Mouse (Mus musculus) embryonic facial prominence, embryonic 12.5 days (tissue): ENCODE measurements around the gene Zfp870. TPM values are rescaled to one million over a fixed set of nuclear protein-coding genes. Genes with fewer than 3 reads are reported as not detected.

Experiments used
- ATAC-seq: fragments of 200-750 bp; cut with Nextera tagmentation; 2 replicates; pipeline ENCODE4 v1.8.0; 2017; ENCODE audit not compliant: insufficient number of reproducible peaks, insufficient read depth, low FRiP score, low TSS enrichment
- H3K27ac ChIP-seq: fragments of 300-500 bp; sonication (generic); 2 replicates; pipeline ENCODE4 v1.5.1; 2016; ENCODE audit warnings: mild to moderate bottlenecking
- H3K27me3 ChIP-seq: fragments of 300-500 bp; sonication (generic); 2 replicates; pipeline ENCODE4 v1.6.1; 2016; ENCODE audit warnings: mild to moderate bottlenecking, moderate library complexity
- H3K36me3 ChIP-seq: fragments of 300-500 bp; sonication (generic); 2 replicates; pipeline ENCODE4 v1.6.1; 2016; ENCODE audit warnings: mild to moderate bottlenecking
- H3K4me1 ChIP-seq: fragments of 300-500 bp; sonication (generic); 2 replicates; pipeline ENCODE4 v1.6.1; 2016
- H3K4me2 ChIP-seq: fragments of 300-500 bp; sonication (generic); replicated peaks from 2 replicates; pipeline ENCODE4 v1.6.1; 2016; ENCODE audit warnings: mild to moderate bottlenecking, moderate library complexity
- H3K4me3 ChIP-seq: fragments of 300-500 bp; sonication (generic); 2 replicates; pipeline ENCODE4 v1.5.1; 2016; ENCODE audit warnings: mild to moderate bottlenecking
- H3K9ac ChIP-seq: fragments of 300-500 bp; sonication (generic); 2 replicates; pipeline ENCODE4 v1.6.1; 2016; ENCODE audit warnings: mild to moderate bottlenecking, moderate library complexity
- H3K9me3 ChIP-seq: fragments of 300-500 bp; sonication (generic); 2 replicates; pipeline ENCODE4 v1.6.1; 2016; ENCODE audit warnings: mild to moderate bottlenecking, moderate library complexity
- WGBS: fragments of 180-500 bp; shearing (Covaris S2); methylation state at CpG from one replicate; pipeline ENCODE4 v1.1.7; 2016; 5-methylcytosine and 5-hydroxymethylcytosine counted together
- polyA plus RNA-seq: library from polyadenylated mRNA; unstranded; fragments of >200 nt; fragmentation: Nextera tagmentation; extraction: Ambion mirVana; gene quantifications from 2 replicates; pipeline ENCODE4 v1.2.1, GENCODE M21; 2016

The Zfp870 gene
- polyA plus RNA-seq, 1 experiment from 2014 or later, result 8.9 TPM

DNA sequence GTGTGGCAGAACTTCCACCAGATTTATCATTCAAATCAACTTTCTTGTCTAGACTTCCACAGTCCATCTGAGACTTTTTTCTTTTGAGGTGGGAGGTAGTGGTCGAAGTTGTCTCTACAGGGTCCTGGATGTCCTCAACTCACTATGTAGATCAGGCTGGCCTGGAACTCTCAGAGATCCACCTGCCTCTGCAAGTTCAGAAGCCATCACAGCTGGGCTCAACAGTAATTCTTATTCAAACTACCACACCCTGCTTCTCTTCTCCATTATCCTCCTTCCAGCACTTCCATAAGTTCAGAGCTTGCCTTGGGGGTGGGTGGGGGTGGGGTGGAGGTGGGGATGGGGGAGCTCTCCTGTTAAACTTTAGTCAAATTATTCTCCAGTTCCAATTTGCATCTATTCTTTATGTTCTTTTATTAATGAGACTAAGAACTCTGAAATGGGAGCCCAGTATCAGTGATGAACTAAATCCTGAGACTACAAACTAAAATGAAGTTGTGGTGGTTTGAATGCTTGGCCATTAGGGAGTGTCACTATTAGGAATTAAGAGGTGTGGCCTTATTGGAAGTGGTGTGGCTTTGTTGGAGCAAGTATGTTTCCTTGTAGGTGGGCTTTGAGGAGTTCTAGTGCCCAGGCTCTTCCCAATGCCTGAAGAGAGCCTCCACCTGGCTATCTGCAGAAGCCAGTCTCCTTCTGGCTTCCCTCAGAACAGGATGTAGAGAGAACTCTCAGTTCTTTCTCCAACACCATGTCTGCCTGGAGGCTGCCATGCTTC is 10.5 kb upstream of the Zfp870 start:
- 60% methylated on average over 1 of the region's 1 CpGs for WGBS
- Histone ChIP-seq H3K36me3 (no peaks in the 10 kb centered on the region), H3K9me3 (no peaks in the 10 kb centered on the region), H3K4me1 (no peaks in the 10 kb centered on the region), H3K4me2 (no peak overlapping the region), H3K4me3 (no peak overlapping the region), H3K27ac (no peak overlapping the region), H3K9ac (no peak overlapping the region), H3K27me3 (0 out of 2 replicates have a peak, but pooled peaks cover 10% of the 10 kb centered on the region)
- ATAC-seq, result no peak

DNA sequence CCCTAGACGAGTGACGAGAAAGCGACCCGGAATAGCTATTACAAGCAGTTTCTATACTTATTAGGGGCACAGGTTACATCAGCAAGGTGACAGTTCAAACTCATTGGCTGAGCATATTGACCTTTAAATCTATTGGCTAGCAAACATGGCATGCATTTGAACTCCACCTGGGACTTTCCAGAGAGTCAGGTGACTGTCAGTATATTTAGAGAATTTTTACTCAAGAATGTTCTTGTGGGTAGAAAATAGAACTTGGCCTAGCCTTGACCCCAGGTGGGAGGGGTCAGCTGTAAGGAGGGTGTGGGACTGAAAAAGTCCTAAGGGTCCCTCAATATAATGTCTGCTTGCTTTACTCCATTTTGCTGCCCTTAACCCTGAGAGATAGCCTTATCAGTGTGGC is 4.0 kb upstream of the Zfp870 start:
- Histone ChIP-seq H3K27ac (no peak overlapping the region), H3K4me1 (peaks cover 3% of the 10 kb centered on the region), H3K9me3 (no peaks in the 10 kb centered on the region), H3K4me2 (no peak overlapping the region), H3K4me3 (no peak overlapping the region), H3K9ac (no peak overlapping the region), H3K36me3 (no peaks in the 10 kb centered on the region), H3K27me3 (no peaks in the 10 kb centered on the region)
- no peak for ATAC-seq
- 83% methylated on average over 4 of the region's 4 CpGs for WGBS

DNA sequence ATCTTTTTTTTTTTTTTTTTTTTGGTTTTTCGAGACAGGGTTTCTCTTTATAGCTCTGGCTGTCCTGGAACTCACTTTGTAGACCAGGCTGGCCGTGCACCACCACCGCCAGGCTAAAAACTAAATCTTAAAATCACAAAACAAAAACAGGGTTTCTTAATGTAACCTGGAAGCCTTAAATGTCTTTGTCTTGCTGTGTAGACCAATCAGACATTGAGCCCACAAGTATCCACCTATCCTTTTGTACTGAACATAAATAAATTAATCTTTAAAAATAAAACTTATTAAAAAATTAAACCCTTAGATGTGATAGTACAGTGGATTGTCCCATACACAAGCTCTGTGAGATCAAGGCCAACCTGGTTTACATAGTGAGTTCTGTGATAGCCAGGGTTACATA is 2.5 kb upstream of the Zfp870 start:
- Histone ChIP-seq H3K4me3 (no peak overlapping the region), H3K4me1 (peaks cover 14% of the 10 kb centered on the region), H3K9ac (no peak overlapping the region), H3K27ac (no peak overlapping the region), H3K27me3 (no peaks in the 10 kb centered on the region), H3K36me3 (no peaks in the 10 kb centered on the region), H3K4me2 (no peak overlapping the region), H3K9me3 (no peaks in the 10 kb centered on the region)
- ATAC-seq, result no peak
- WGBS, result 82% methylated on average over 3 of the region's 3 CpGs

DNA sequence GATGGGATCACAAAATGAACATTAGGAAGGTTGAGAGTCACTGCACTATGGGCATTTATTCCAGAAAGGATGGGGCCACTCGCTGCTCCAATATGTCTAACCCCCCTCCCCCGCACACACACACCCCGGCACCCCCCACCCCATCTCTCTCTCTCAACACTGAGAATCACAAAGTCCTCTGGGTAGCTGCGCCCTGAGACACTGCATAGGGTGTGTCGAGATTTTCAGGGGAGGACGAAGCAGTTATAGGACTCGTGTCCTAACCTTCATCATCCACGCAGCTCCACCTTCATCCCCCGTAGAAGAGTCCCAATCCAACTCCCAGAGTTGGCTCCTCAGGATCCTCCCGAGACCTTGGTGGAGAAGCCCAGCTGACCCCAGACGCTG is 597 bp downstream of the Zfp870 start:
- Histone ChIP-seq H3K9me3 (no peaks in the 10 kb centered on the region), H3K4me1 (peaks cover 14% of the 10 kb centered on the region), H3K27me3 (no peaks in the 10 kb centered on the region), H3K4me3 (peak overlapping the region; percentile 60), H3K4me2 (peak overlapping the region; percentile 80), H3K9ac (peak overlapping the region; percentile 73), H3K27ac (peak overlapping the region; percentile 86), H3K36me3 (no peaks in the 10 kb centered on the region)
- WGBS, result 3% methylated on average over 11 of the region's 11 CpGs
- peak; percentile 37; the same call in 1 of the 2 replicates for ATAC-seq

- H3K4me3 ChIP-seq, result no peak overlapping the region
- H3K9ac ChIP-seq, result no peak overlapping the region
- no peak for ATAC-seq
- no peak overlapping the region for H3K27ac ChIP-seq
- H3K36me3 ChIP-seq, result no peaks in the 10 kb centered on the region
- H3K27me3 ChIP-seq, result no peaks in the 10 kb centered on the region
- H3K4me2 ChIP-seq, result no peak overlapping the region; the same call in 1 of the 2 replicates
- H3K9me3 ChIP-seq, result no peaks in the 10 kb centered on the region
- WGBS, result 95% methylated on average over 6 of the region's 6 CpGs
- peaks cover 14% of the 10 kb centered on the region for H3K4me1 ChIP-seq
These were observed 1.8 kb downstream of the Zfp870 start for GRCm38 (mm10) chr17:32889611-32890010.

GRCm38 (mm10) chr17:32880320-32881218 is 10.9 kb downstream of the Zfp870 start:
- no peak for ATAC-seq
- H3K36me3 ChIP-seq, result peaks cover 50% of the 10 kb centered on the region
- 88% methylated on average over 14 of the region's 14 CpGs for WGBS

DNA sequence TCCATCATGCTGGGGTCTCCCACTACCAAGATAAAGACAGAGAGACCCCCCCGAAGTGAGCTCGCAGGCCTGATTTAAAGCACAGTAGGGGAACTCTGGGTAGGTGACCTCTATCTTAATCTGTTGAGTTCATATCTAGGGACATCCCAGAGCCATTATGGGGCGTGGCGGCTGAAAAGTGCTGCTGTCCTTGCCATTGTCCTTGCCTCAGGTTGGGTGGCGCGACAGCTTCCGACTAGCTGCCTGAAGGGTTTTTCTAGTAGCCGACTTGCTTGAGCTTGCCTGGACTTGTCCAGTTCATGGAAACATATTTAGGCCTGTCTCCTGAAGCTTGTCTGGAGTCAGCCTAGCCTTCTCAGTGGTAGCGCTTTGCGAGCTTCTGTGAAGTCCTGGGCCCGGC is 12.7 kb downstream of the Zfp870 start:
- 94% methylated on average over 11 of the region's 11 CpGs for WGBS
- Histone ChIP-seq H3K36me3 (peaks cover 43% of the 10 kb centered on the region), H3K9ac (no peak overlapping the region), H3K4me2 (no peak overlapping the region), H3K4me1 (peaks cover 8% of the 10 kb centered on the region; the same call in 1 of the 2 replicates), H3K9me3 (no peaks in the 10 kb centered on the region), H3K27ac (no peak overlapping the region), H3K4me3 (no peak overlapping the region), H3K27me3 (no peaks in the 10 kb centered on the region)
- no peak for ATAC-seq

More at GRCm38 (mm10) chr17:32880320-32881218, 10.9 kb downstream of the Zfp870 start:
- no peaks in the 10 kb centered on the region for H3K9me3 ChIP-seq
- H3K9ac ChIP-seq, result no peak overlapping the region
- no peak overlapping the region for H3K27ac ChIP-seq
- no peak overlapping the region for H3K4me3 ChIP-seq
- no peaks in the 10 kb centered on the region for H3K27me3 ChIP-seq
- H3K4me1 ChIP-seq, result peaks cover 8% of the 10 kb centered on the region; the same call in 1 of the 2 replicates
- no peak overlapping the region for H3K4me2 ChIP-seq

GRCm38 (mm10) chr17:32877471-32878171 is 13.8 kb downstream of the Zfp870 start:
- WGBS, result 6% methylated on average over 22 of the region's 22 CpGs
- peak overlapping the region; percentile 14 for H3K4me2 ChIP-seq
- H3K4me3 ChIP-seq, result no peak overlapping the region
- H3K27ac ChIP-seq, result no peak overlapping the region
- no peak for ATAC-seq
- H3K9ac ChIP-seq, result no peak overlapping the region
- peaks cover 8% of the 10 kb centered on the region; the same call in 1 of the 2 replicates for H3K4me1 ChIP-seq
- no peaks in the 10 kb centered on the region for H3K9me3 ChIP-seq
- peaks cover 32% of the 10 kb centered on the region for H3K36me3 ChIP-seq
- H3K27me3 ChIP-seq, result no peaks in the 10 kb centered on the region

GRCm38 (mm10) chr17:32872696-32873095 is 18.7 kb downstream of the Zfp870 start:
- Histone ChIP-seq H3K4me1 (peaks cover 5% of the 10 kb centered on the region; the same call in 1 of the 2 replicates), H3K9ac (no peak overlapping the region), H3K27ac (no peak overlapping the region), H3K4me3 (no peak overlapping the region), H3K9me3 (0 out of 2 replicates have a peak, but pooled peaks cover 3% of the 10 kb centered on the region), H3K4me2 (no peak overlapping the region), H3K36me3 (no peaks in the 10 kb centered on the region), H3K27me3 (no peaks in the 10 kb centered on the region)
- no peak for ATAC-seq
- WGBS, result 68% methylated on average over 5 of the region's 5 CpGs

GRCm38 (mm10) chr17:32872091-32872490 is 19.4 kb downstream of the Zfp870 start:
- no peak for ATAC-seq
- Histone ChIP-seq H3K4me2 (no peak overlapping the region), H3K9me3 (0 out of 2 replicates have a peak, but pooled peaks cover 3% of the 10 kb centered on the region), H3K36me3 (no peaks in the 10 kb centered on the region), H3K4me3 (no peak overlapping the region), H3K27me3 (no peaks in the 10 kb centered on the region), H3K4me1 (no peaks in the 10 kb centered on the region), H3K9ac (no peak overlapping the region), H3K27ac (no peak overlapping the region)
- 67% methylated on average over 4 of the region's 4 CpGs for WGBS

GRCm38 (mm10) chr17:32871483-32871882 is 20.0 kb downstream of the Zfp870 start:
- Histone ChIP-seq H3K4me2 (no peak overlapping the region), H3K4me1 (no peaks in the 10 kb centered on the region), H3K9ac (no peak overlapping the region), H3K36me3 (no peaks in the 10 kb centered on the region), H3K27me3 (no peaks in the 10 kb centered on the region), H3K27ac (no peak overlapping the region), H3K9me3 (0 out of 2 replicates have a peak, but pooled peaks cover 3% of the 10 kb centered on the region), H3K4me3 (no peak overlapping the region)
- 82% methylated on average over 1 of the region's 1 CpGs for WGBS
- ATAC-seq, result no peak
